Mouse (Mus musculus): ENCODE data around the gene Lmo7.

The Lmo7 gene

GRCm38 (mm10) chr14:101839771-101840731, 110.3 kb downstream of the Lmo7 start:
- DNase-seq = peak; percentile 31 to 60

DNA sequence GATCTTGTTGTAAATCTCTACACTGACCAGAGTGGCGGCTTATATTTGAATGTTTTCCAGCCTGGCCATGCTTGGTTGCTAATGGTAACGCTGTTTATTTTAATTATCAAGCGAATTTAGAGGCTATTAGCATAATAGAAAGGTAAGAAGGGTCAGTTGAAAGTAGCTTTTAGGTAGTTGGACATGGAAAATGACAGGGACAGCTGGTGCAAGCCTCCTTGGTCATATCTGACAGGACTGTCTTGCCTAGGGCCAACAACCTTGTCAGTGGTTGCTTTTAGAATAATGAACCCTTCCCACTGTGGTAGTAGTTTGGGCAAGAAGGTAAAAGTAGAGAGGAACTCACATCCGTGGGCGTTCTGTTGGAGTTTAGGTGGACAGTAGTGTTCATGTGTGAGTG, 111.5 kb downstream of the Lmo7 start:
- DNase-seq = no peak

DNA sequence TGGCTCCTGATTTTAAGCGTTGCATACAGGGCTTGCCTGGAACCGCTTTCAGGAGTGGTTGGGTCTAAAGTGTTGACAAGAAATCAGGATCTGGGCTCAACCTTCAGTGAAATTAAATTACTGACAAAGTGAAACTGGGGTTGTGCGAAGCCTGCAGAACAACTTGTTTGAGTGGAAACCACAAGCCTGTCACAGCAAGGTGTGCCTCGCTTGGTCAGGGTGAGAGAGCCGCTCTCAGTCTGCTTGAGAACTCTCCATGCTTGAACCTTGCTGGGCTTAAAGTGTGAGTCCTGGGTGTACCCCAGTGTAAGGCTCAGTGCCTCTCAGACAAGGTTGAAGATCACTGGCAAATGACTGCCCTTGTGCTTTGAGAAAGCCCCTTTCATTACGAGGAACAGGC, 112.8 kb downstream of the Lmo7 start:
- DNase-seq = no peak

GRCm38 (mm10) chr14:101843443-101843842, 113.7 kb downstream of the Lmo7 start:
- DNase-seq = no peak

DNA sequence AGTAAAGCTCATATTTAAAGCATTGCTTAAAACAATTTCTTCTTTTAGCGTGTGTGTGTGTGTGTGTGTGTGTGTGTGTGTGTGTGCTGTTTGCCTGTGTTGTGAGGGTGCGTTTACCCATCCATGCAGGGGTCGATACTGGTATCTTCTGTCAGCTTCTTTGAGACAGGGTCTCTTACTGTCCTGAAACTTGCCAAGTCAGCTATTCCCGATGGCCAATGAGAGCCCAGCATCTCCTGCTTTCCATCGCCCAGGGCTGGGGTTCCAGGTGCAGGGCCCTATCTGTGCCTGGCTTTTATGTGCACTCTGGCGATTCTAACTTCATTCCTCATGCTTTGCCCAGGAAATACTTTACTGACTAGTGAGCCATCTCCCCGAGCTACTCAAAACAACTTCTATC, 114.7 kb downstream of the Lmo7 start:
- DNase-seq = no peak

DNA sequence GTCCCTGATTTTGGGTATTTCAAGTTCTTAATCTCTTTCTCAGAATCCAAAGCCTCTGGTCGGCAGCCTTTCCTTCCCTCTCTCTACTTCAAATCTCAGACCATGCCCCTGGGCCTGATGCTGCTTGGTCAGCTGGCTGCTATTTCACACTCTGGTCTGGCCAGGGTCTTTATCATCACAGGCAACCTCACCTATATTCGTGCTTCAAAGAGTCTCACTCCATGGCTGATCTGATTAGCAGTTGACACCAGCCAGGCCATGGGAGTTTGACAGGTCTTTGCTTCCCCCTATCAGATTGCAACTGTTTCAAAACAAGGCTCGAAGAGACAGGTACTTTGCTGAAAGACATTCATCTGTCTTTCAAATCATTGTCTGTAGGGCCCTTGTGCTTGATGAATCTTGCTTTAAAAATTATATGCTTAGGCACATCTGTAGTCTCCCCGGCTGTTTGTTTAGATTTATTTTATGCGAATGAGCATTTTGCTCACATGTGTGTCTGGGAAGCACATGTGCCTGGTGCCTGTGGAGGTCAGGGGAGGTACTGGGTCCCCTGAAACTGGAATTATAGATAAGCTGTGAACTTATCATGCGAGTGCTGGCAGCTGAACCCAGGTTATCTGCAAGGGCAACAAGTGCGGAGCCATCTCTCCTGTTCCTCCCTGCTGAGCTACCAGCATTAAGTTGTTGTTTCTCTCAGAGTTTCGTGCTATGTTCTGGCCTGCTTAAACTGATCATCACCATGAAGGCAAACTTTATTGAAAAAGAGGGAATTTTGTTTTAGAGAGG, 116.5 kb downstream of the Lmo7 start:
- no peak for DNase-seq

DNA sequence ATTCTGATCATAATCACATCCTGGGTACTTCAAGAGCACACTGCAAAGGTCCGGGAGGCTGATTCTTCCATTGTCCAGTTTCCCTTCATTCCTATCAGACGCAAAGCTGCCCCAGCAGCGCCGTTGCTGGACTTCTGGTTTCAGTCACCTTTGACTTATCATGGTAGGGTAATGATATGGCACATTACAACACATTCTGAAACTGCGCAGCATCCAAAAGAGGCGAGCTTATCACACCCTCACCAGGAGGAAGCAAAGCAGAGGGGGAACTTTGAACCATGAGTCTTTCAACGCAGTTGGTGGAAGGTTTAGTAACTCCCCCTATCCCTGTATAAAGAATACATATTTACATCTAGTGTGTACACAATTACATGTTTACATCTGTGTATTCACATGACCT, 117.8 kb downstream of the Lmo7 start:
- DNase-seq = no peak

DNA sequence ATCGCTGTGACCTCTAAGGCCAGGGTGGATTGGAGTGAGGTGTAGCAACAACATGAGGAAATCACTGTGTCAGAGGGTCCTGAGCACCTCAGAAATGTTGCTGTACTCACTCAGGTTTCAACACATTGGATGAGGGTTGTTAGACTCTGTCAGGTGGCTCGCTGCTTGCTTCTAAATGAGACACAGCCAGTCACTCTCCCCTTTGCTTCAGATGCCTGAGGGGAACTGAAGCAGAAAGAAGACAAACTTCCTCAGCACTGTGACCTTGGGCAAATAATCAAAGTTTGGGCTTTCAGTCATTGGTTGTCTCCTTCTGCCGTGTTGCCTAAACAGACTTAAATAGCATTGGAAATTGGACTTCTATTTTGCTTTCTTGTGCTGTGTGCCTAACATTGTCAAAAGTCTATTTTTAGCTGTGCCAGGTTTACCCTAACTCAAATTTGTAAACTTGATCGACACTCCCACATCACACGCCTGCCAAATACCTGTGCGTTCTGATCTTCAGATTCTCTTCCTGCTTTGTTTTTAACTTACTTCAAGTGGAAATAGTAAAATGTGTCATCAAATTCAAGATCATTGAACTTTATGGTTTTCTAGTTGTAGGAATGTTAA, 122.9 kb downstream of the Lmo7 start:
- peak in 1 of 2 experiments; percentile 30 for DNase-seq

- DNase-seq = no peak
Observed at GRCm38 (mm10) chr14:101853207-101853606, 123.5 kb downstream of the Lmo7 start.

DNA sequence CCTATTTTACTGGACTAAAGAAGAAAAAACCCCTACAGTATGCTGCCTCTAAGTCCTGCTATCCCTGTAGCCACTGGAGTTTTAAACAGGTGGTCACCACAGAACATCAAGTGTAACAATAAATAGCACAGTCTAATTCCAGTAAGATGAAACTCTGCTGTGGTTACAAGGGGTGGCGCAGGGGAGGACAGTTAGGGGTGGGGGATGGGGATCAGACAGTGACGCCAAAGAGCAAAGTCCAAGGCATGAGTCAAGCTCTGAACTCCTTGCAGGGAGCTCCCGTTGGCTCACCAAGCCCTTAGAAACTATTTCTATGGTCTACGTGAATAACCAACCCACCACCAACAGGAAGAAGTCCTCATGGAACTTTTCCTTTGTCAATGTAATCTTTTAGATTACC, 124.0 kb downstream of the Lmo7 start:
- peak; percentile 44 to 61 for DNase-seq

GRCm38 (mm10) chr14:101854226-101854625, 124.5 kb downstream of the Lmo7 start:
- DNase-seq = no peak

GRCm38 (mm10) chr14:101859305-101859886, 129.6 kb downstream of the Lmo7 start:
- peak; percentile 54 to 72 for DNase-seq

GRCm38 (mm10) chr14:101862088-101862487, 132.3 kb downstream of the Lmo7 start:
- DNase-seq = no peak

DNA sequence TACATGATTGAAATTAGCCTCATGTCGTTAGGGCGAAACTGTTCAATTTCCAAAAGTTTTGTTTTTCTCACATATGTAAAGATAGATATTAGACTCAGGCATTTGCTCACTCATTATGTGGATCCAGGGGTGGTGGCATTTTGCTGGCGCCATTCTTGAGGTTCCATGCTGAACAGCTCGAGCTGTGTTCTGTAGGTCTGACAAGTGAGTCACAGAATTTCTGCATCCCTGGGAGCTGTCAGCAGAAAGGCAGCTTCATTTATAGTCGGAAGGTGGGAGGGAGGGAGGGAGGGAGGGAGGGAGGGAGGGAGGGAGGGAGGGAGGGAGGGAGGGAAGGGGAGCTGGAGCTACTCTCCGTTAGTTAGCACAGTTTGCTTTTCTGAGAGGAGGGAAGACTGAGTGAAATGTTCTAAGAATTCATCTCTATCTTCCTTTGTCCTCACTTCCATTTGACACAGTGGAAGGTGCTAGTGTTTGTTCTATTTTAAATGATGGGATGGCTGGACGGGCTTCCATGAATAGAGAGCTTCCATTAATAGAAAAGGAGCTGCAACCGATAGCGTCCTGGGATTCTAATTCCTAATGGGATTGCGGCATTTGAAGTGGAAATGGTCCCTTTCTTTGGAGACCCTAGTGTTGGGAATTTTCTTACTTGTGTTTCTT, 137.4 kb downstream of the Lmo7 start:
- DNase-seq = no peak

- peak; percentile 23 to 47 for DNase-seq
Observed at GRCm38 (mm10) chr14:101869145-101869544, 139.4 kb downstream of the Lmo7 start.

DNA sequence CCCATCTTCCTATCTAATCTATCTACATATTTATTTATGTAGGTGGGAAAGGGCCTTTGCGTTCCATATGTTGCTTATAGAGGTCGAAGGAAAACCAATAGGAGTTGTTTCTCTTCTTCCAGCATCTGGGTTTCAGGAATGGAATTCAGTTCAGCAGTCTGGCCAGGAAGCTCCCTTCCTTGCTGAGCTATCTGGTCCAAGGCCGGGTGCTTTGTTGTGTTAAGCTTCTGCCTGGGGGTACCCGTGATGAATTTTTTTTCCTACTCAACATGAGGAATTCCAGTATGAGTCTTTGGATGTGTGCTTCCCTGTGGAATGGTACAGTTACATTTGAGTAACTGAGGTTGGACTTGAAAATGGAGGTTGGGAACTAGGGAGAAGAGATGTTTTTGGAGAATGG, 139.9 kb downstream of the Lmo7 start:
- DNase-seq = no peak

- DNase-seq = peak in 1 of 2 experiments; percentile 8
Observed at GRCm38 (mm10) chr14:101870171-101870902, 140.6 kb downstream of the Lmo7 start.

GRCm38 (mm10) chr14:101872846-101873245, 143.1 kb downstream of the Lmo7 start:
- DNase-seq = no peak

DNA sequence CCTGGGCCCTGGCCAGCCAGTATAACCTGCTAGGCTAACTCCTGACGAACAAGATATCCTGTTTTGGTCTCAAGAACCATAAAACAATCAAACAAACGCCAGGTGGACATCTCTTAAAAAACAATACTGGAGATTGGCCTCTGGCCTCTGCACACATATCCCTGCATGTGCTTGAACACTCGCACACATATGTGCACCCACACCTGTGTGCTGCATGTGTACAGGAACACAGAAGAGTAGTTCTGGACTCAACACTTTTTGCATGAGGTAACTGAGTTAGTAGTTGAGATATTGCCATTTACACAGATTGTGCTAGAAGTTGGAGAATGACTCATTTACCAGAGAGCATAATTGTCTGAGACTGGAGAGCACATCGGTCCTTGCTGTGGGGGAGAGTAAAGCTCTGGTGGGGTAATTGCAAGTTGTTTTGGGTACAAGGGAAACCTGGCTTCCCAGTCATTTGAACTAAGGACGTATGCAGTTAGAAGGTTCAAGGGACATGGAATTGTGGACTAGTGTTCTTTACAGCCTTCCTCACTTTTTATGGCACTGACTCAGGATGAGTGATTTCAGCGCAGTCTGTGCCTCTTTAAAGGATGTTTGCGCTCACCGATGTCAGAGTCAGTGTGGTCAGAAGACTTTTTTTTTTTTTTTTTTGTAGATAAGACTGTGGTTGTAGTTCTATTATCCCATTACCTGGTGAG, 148.7 kb downstream of the Lmo7 start:
- no peak for DNase-seq

- DNase-seq = no peak
Observed at GRCm38 (mm10) chr14:101879050-101879694, 149.4 kb downstream of the Lmo7 start.

All from kidney, postnatal 4 days (tissue).